Mouse (Mus musculus) mature B cell (primary cell): ENCODE measurements around the gene Rac3.
"Not testable (repeated sequence)": the region's sequence is repeated elsewhere in the genome, so short reads cannot be mapped to it uniquely, and the experiment has no call there.

ENCODE experiments used
- in situ Hi-C: fragments of 300-500 bp; cut with MboI; formaldehyde crosslinking; loops from 2 replicates; pipeline ENCODE4 v1.14.3; 2019

The Rac3 gene

GRCm38 (mm10) chr11:120728530-120729240 lies 7.4 kb downstream of the Rac3 start:
- in situ Hi-C loops: no loop called here

GRCm38 (mm10) chr11:120729432-120730050 lies 8.3 kb downstream of the Rac3 start:
- in situ Hi-C loops: not testable (repeated sequence)

- in situ Hi-C loops: no loop called here
These were observed 9.1 kb downstream of the Rac3 start for GRCm38 (mm10) chr11:120730331-120730870.

GRCm38 (mm10) chr11:120731395-120731794 lies 10.1 kb downstream of the Rac3 start:
- in situ Hi-C loops: no loop called here

GRCm38 (mm10) chr11:120731858-120732680 lies 10.8 kb downstream of the Rac3 start, which contains the start of gene Cbr2:
Cbr2 (minus strand) TSS chr11:120732114.
- in situ Hi-C loops: no loop called here

- in situ Hi-C loops: no loop called here
These were observed 12.3 kb downstream of the Rac3 start for GRCm38 (mm10) chr11:120733521-120733920.

- in situ Hi-C loops: no loop called here
These were observed 15.2 kb downstream of the Rac3 start for GRCm38 (mm10) chr11:120736424-120736823.

GRCm38 (mm10) chr11:120740981-120741380 lies 19.7 kb downstream of the Rac3 start:
- in situ Hi-C loops: no loop called here

- in situ Hi-C loops: no loop called here
These were observed 22.9 kb downstream of the Rac3 start for GRCm38 (mm10) chr11:120744121-120744701.

GRCm38 (mm10) chr11:120747974-120748373 lies 26.7 kb downstream of the Rac3 start:
- in situ Hi-C loops: no loop called here

GRCm38 (mm10) chr11:120749430-120749829 lies 28.2 kb downstream of the Rac3 start:
- in situ Hi-C loops: no loop called here

- in situ Hi-C loops: no loop called here
These were observed 30.3 kb downstream of the Rac3 start for GRCm38 (mm10) chr11:120751606-120752005.

- in situ Hi-C loops: no loop called here
These were observed 39.0 kb downstream of the Rac3 start for GRCm38 (mm10) chr11:120760236-120760635.

- in situ Hi-C loops: no loop called here
These were observed 40.8 kb downstream of the Rac3 start for GRCm38 (mm10) chr11:120761811-120762671.

GRCm38 (mm10) chr11:120762672-120763041 lies 41.4 kb downstream of the Rac3 start, which contains the start of gene Hmga1b:
Hmga1b (plus strand) TSS chr11:120762794.
- in situ Hi-C loops: not testable (repeated sequence)

GRCm38 (mm10) chr11:120763121-120763999 lies 42.1 kb downstream of the Rac3 start:
- in situ Hi-C loops: not testable (repeated sequence)

- in situ Hi-C loops: not testable (repeated sequence)
These were observed 45.8 kb downstream of the Rac3 start for GRCm38 (mm10) chr11:120767023-120767422.

GRCm38 (mm10) chr11:120768206-120768605 lies 46.9 kb downstream of the Rac3 start:
- in situ Hi-C loops: no loop called here

GRCm38 (mm10) chr11:120772749-120773148 lies 51.5 kb downstream of the Rac3 start:
- in situ Hi-C loops: no loop called here
